In the genomic region with DNA sequence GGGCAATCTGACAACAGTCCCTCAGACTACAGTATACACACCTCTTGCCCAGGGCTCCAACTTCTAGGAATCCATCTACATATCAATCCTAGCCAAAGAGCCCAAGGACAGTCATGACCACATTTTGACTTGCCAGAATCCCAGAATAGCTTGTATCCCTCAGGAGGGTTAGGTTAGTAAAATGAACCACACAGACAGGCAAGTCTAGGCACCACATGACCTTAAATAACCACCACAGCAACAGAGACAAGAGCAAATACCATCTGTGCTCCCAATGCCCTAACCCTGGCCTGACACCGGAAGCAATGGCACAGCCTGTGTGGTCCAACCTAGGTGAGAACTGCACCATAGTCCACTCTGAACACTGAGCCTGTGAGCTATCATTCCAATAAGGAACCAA, we compare ENCODE assay signal across 9 mouse cellular contexts. TPM values are rescaled to one million over a fixed set of nuclear protein-coding genes. Genes with fewer than 3 reads are reported as not detected.
DNase-seq lines count a peak whose midpoint lies in the region; ATAC-seq and TF ChIP-seq lines count a peak whose summit lies in the region.
"Had no signal": no experiment of that assay in that cellular context is flagged by ENCODE, and none has a peak within 500 bp of the region (broad histone marks: within the 10 kb centered on the region; RNA-seq: fewer than 3 reads in every experiment).

No protein-coding gene starts in this region.

- 86% methylated on average over 1 of the region's 1 CpGs for WGBS in forebrain, embryonic 14.5 days
- WGBS in forebrain, embryonic 12.5 days: 87% methylated on average over 1 of the region's 1 CpGs
- WGBS in liver, adult 2 months: 26% methylated on average over 1 of the region's 1 CpGs
- WGBS in liver, embryonic 11.5 days: 92% methylated on average over 1 of the region's 1 CpGs

- H3K79me2 ChIP-seq in liver, adult 2 months (ENCODE audit: control insufficient read depth, insufficient read depth, low read length): peaks cover 28% of the 10 kb centered on the region; the same call in 1 of the 2 replicates
- peaks cover 30% of the 10 kb centered on the region for H3K79me2 ChIP-seq in myocyte (ENCODE audit: control insufficient read depth, insufficient read depth)

- no peak overlapping the region for H3K27ac ChIP-seq in forebrain, embryonic 14.5 days (ENCODE audit: low read depth, low read length)
- no peak overlapping the region for H3K27ac ChIP-seq in forebrain, embryonic 12.5 days
- H3K27ac ChIP-seq in liver, adult 2 months (replicated peaks; ENCODE audit: insufficient read depth, low read depth, low read length): peak overlapping the region; percentile 8; the same call in 1 of the 2 replicates
- no peak overlapping the region for H3K27ac ChIP-seq in liver, embryonic 11.5 days (ENCODE audit: low read depth, low read length)

- H3K4me3 ChIP-seq in forebrain, embryonic 14.5 days (ENCODE audit: low read depth, low read length): no peak overlapping the region
- H3K4me3 ChIP-seq in forebrain, embryonic 12.5 days (replicated peaks): no peak overlapping the region
- no peak overlapping the region for H3K4me3 ChIP-seq in liver, adult 2 months (ENCODE audit: insufficient read depth, low read depth, low read length)
- no peak overlapping the region for H3K4me3 ChIP-seq in liver, embryonic 11.5 days (ENCODE audit: low read depth, low read length)
- no peak overlapping the region for H3K4me3 ChIP-seq in myocyte

- peaks cover 19% of the 10 kb centered on the region for H3K4me1 ChIP-seq in forebrain, embryonic 14.5 days (ENCODE audit: control insufficient read depth, insufficient read depth, low read length)
- peaks cover 39% of the 10 kb centered on the region for H3K4me1 ChIP-seq in forebrain, embryonic 12.5 days
- H3K4me1 ChIP-seq in liver, adult 2 months (ENCODE audit: control insufficient read depth, insufficient read depth, low read length): peaks cover 32% of the 10 kb centered on the region
- H3K4me1 ChIP-seq in liver, embryonic 11.5 days (replicated peaks; ENCODE audit: control insufficient read depth, insufficient read depth, low read length): peaks cover 48% of the 10 kb centered on the region

- no peaks in the 10 kb centered on the region for H3K9me3 ChIP-seq in forebrain, embryonic 14.5 days (replicated peaks; ENCODE audit: control insufficient read depth, low read length)
- H3K9me3 ChIP-seq in forebrain, embryonic 12.5 days: no peaks in the 10 kb centered on the region
- H3K9me3 ChIP-seq in liver, embryonic 11.5 days (ENCODE audit: control insufficient read depth, low read length): no peaks in the 10 kb centered on the region

- peaks cover 41% of the 10 kb centered on the region for H3K36me3 ChIP-seq in forebrain, embryonic 14.5 days (ENCODE audit: control insufficient read depth, insufficient read depth, low read length)
- peaks cover 31% of the 10 kb centered on the region for H3K36me3 ChIP-seq in forebrain, embryonic 12.5 days (replicated peaks)
- H3K36me3 ChIP-seq in liver, adult 2 months (ENCODE audit: control insufficient read depth, insufficient read depth, low read length): peaks cover 7% of the 10 kb centered on the region; the same call in 1 of the 2 replicates
- no peaks in the 10 kb centered on the region; the same call in 1 of the 2 replicates for H3K36me3 ChIP-seq in liver, embryonic 11.5 days (ENCODE audit: control insufficient read depth, insufficient read depth, low read length)
- no peaks in the 10 kb centered on the region for H3K36me3 ChIP-seq in myocyte (ENCODE audit: control insufficient read depth, insufficient read depth)

- TF ChIP-seq CTCF in liver, adult 2 months (IDR thresholded peaks at IDR 0.05; ENCODE audit: low read depth, low read length): no peak

- no peak for ATAC-seq in forebrain, embryonic 14.5 days
- no peak for ATAC-seq in forebrain, embryonic 12.5 days (ENCODE audit: low FRiP score)
- ATAC-seq in liver, embryonic 11.5 days (replicated peaks; ENCODE audit: low FRiP score): no peak
- ATAC-seq in activated CD4-positive, CD25-positive, alpha-beta regulatory T cell, adult 4 months: no peak

- peak overlapping the region; percentile 29 for H3K9ac ChIP-seq in forebrain, embryonic 14.5 days (ENCODE audit: low read length)
- no peak overlapping the region for H3K9ac ChIP-seq in forebrain, embryonic 12.5 days
- no peak overlapping the region for H3K9ac ChIP-seq in liver, adult 2 months (ENCODE audit: low read depth, low read length)
- H3K9ac ChIP-seq in liver, embryonic 11.5 days (ENCODE audit: low read depth, low read length): no peak overlapping the region

- no peak for TF ChIP-seq POLR2A in liver, adult 2 months (IDR thresholded peaks at IDR 0.05; ENCODE audit: extremely low read depth, insufficient read depth, low read length)
- TF ChIP-seq POLR2A in myocyte (IDR thresholded peaks at IDR 0.05; ENCODE audit: insufficient read length, low read depth): no peak

- H3K4me2 ChIP-seq in forebrain, embryonic 14.5 days (ENCODE audit: low read length): peak overlapping the region; percentile 8; the same call in 1 of the 2 replicates
- H3K4me2 ChIP-seq in forebrain, embryonic 12.5 days: no peak overlapping the region
- no peak overlapping the region for H3K4me2 ChIP-seq in liver, embryonic 11.5 days
- H3K4me2 ChIP-seq in myocyte (ENCODE audit: low read depth): peak overlapping the region; percentile 100

- no peak overlapping the region for H3ac ChIP-seq in myocyte (ENCODE audit: control insufficient read depth, insufficient read length)

- DNase-seq in forebrain, embryonic 14.5 days (ENCODE audit: low spot score): no peak
- peak; percentile 62 for DNase-seq in liver, adult 2 months (ENCODE audit: extremely low read depth, low read depth, low spot score)
- no peak for DNase-seq in liver, embryonic 11.5 days (ENCODE audit: low spot score)
- peak; percentile 81 for DNase-seq in ZHBTc4 (ENCODE audit: low read depth, low spot score)
- DNase-seq: kidney, adult 18-20 months; lung, postnatal 4 days had no signal

- H3K27me3 ChIP-seq in forebrain, embryonic 14.5 days (replicated peaks; ENCODE audit: control insufficient read depth, insufficient read depth, low read length): no peaks in the 10 kb centered on the region
- no peaks in the 10 kb centered on the region for H3K27me3 ChIP-seq in forebrain, embryonic 12.5 days
- no peaks in the 10 kb centered on the region for H3K27me3 ChIP-seq in liver, adult 2 months (ENCODE audit: control insufficient read depth, insufficient read depth, low read length)
- no peaks in the 10 kb centered on the region for H3K27me3 ChIP-seq in liver, embryonic 11.5 days (replicated peaks; ENCODE audit: control insufficient read depth, insufficient read depth, low read length)
- H3K27me3 ChIP-seq in myocyte (ENCODE audit: control insufficient read depth, insufficient read depth, insufficient read length): no peaks in the 10 kb centered on the region

RNA-seq across cellular contexts. Expression of gene Ulk1, which starts 3.2 kb away (rescaled TPM):
- polyA plus RNA-seq in forebrain, embryonic 14.5 days (2014; fragmentation: Nextera tagmentation; extraction: Ambion mirVana): 44.9 and 59.8 TPM in 2 replicates
- polyA plus RNA-seq in forebrain, embryonic 12.5 days (2016; fragmentation: Nextera tagmentation; extraction: Ambion mirVana): 33.8 and 34.2 TPM in 2 replicates
- 29.0 and 38.7 TPM in 2 replicates for total RNA-seq in liver, adult 2 months (2014; rRNA removed)
- polyA plus RNA-seq in liver, adult 2 months (2012; rRNA removed): 33.8 and 44.4 TPM in 2 replicates
- 13.8 and 15.7 TPM in 2 replicates for polyA plus RNA-seq in liver, embryonic 11.5 days (2014; fragmentation: Nextera tagmentation; extraction: Ambion mirVana)
- 23.9 TPM for polyA plus RNA-seq in myocyte (2012; fragmentation: generic; extraction: Trizol)
- polyA plus RNA-seq in activated CD4-positive, CD25-positive, alpha-beta regulatory T cell, adult 4 months (2017; shearing (Covaris generic)): 10 to 100 TPM; 10.8 to 10.9 TPM

RNA-seq across cellular contexts. Expression of gene Pus1, which starts 26.2 kb away (rescaled TPM):
- polyA plus RNA-seq in forebrain, embryonic 14.5 days (2014; fragmentation: Nextera tagmentation; extraction: Ambion mirVana): 13.8 and 14.9 TPM in 2 replicates
- 28.8 and 30.1 TPM in 2 replicates for polyA plus RNA-seq in forebrain, embryonic 12.5 days (2016; fragmentation: Nextera tagmentation; extraction: Ambion mirVana)
- total RNA-seq in liver, adult 2 months (2014; rRNA removed): 11.6 and 14.5 TPM in 2 replicates
- polyA plus RNA-seq in liver, adult 2 months (2012; rRNA removed): 14.5 and 19.2 TPM in 2 replicates
- 49.8 and 54.3 TPM in 2 replicates for polyA plus RNA-seq in liver, embryonic 11.5 days (2014; fragmentation: Nextera tagmentation; extraction: Ambion mirVana)
- 37.1 TPM for polyA plus RNA-seq in myocyte (2012; fragmentation: generic; extraction: Trizol)
- 10 to 100 TPM; 22.0 to 33.8 TPM for polyA plus RNA-seq in activated CD4-positive, CD25-positive, alpha-beta regulatory T cell, adult 4 months (2017; shearing (Covaris generic))

RNA-seq across cellular contexts. Expression of gene Hscb, which starts 32.9 kb away (rescaled TPM):
- 9.1 and 11.0 TPM in 2 replicates for polyA plus RNA-seq in forebrain, embryonic 14.5 days (2014; fragmentation: Nextera tagmentation; extraction: Ambion mirVana)
- polyA plus RNA-seq in forebrain, embryonic 12.5 days (2016; fragmentation: Nextera tagmentation; extraction: Ambion mirVana): 19.4 and 20.6 TPM in 2 replicates
- total RNA-seq in liver, adult 2 months (2014; rRNA removed): 5.7 and 11.2 TPM in 2 replicates
- polyA plus RNA-seq in liver, adult 2 months (2012; rRNA removed): 5.0 and 6.6 TPM in 2 replicates
- polyA plus RNA-seq in liver, embryonic 11.5 days (2014; fragmentation: Nextera tagmentation; extraction: Ambion mirVana): 38.0 and 44.1 TPM in 2 replicates
- polyA plus RNA-seq in myocyte (2012; fragmentation: generic; extraction: Trizol): 24.2 TPM
- polyA plus RNA-seq in activated CD4-positive, CD25-positive, alpha-beta regulatory T cell, adult 4 months (2017; shearing (Covaris generic)): 10 to 100 TPM; 54.5 to 54.9 TPM

RNA-seq across cellular contexts. Expression of gene Chek2, which starts 33.1 kb away (rescaled TPM):
- polyA plus RNA-seq in forebrain, embryonic 14.5 days (2014; fragmentation: Nextera tagmentation; extraction: Ambion mirVana): 10.2 and 13.9 TPM in 2 replicates
- polyA plus RNA-seq in forebrain, embryonic 12.5 days (2016; fragmentation: Nextera tagmentation; extraction: Ambion mirVana): 29.2 and 34.5 TPM in 2 replicates
- total RNA-seq in liver, adult 2 months (2014; rRNA removed): 2.6 and 3.6 TPM in 2 replicates
- 1.5 and 1.6 TPM in 2 replicates for polyA plus RNA-seq in liver, adult 2 months (2012; rRNA removed)
- 62.6 and 68.2 TPM in 2 replicates for polyA plus RNA-seq in liver, embryonic 11.5 days (2014; fragmentation: Nextera tagmentation; extraction: Ambion mirVana)
- polyA plus RNA-seq in myocyte (2012; fragmentation: generic; extraction: Trizol): 6.2 TPM
- polyA plus RNA-seq in activated CD4-positive, CD25-positive, alpha-beta regulatory T cell, adult 4 months (2017; shearing (Covaris generic)): 10 to 100 TPM in 1 of 2 experiments, 1 to 10 TPM in 1; 7.4 to 10.6 TPM

RNA-seq across cellular contexts. Expression of gene Ep400, which starts 36.2 kb away (rescaled TPM):
- 25.8 and 39.5 TPM in 2 replicates for polyA plus RNA-seq in forebrain, embryonic 14.5 days (2014; fragmentation: Nextera tagmentation; extraction: Ambion mirVana)
- polyA plus RNA-seq in forebrain, embryonic 12.5 days (2016; fragmentation: Nextera tagmentation; extraction: Ambion mirVana): 70.3 and 70.9 TPM in 2 replicates
- 15.2 and 23.4 TPM in 2 replicates for total RNA-seq in liver, adult 2 months (2014; rRNA removed)
- 11.4 and 15.4 TPM in 2 replicates for polyA plus RNA-seq in liver, adult 2 months (2012; rRNA removed)
- 42.2 and 44.5 TPM in 2 replicates for polyA plus RNA-seq in liver, embryonic 11.5 days (2014; fragmentation: Nextera tagmentation; extraction: Ambion mirVana)
- 22.0 TPM for polyA plus RNA-seq in myocyte (2012; fragmentation: generic; extraction: Trizol)
- 10 to 100 TPM; 51.5 to 75.1 TPM for polyA plus RNA-seq in activated CD4-positive, CD25-positive, alpha-beta regulatory T cell, adult 4 months (2017; shearing (Covaris generic))

Comparison
In these comparisons a context has a peak if more than half of its experiments do, and no peak if none do; other contexts are left out.
1. DNase-seq: peak in liver, adult 2 months (single experiment) and ZHBTc4 (single experiment); none in forebrain, embryonic 14.5 days (single experiment) and liver, embryonic 11.5 days (single experiment).
2. H3K4me2 ChIP-seq: peak in forebrain, embryonic 14.5 days (single experiment) and myocyte (single experiment); none in forebrain, embryonic 12.5 days (single experiment) and liver, embryonic 11.5 days (single experiment).